Mouse (Mus musculus): ENCODE data around the gene Gapvd1. TPM values are rescaled to one million over a fixed set of nuclear protein-coding genes. Genes with fewer than 3 reads are reported as not detected.
"Not testable (repeated sequence)": the region's sequence is repeated elsewhere in the genome, so short reads cannot be mapped to it uniquely, and the experiment has no call there.

Gene Gapvd1
- polyA plus RNA-seq (2015; fragmentation: Nextera tagmentation; extraction: Ambion mirVana), result 79.9 and 89.4 TPM in 2 replicates

- peak within 1 kb of the TSS; percentile 100 for H3K9ac ChIP-seq
- under 1% methylated on average over 14 of the region's 14 CpGs for WGBS (ENCODE audit: insufficient replicate concordance)
- H3K27ac ChIP-seq (replicated peaks), result peak within 1 kb of the TSS; percentile 98
- peaks cover 4% of the 10 kb centered on the region; the same call in 1 of the 2 replicates for H3K36me3 ChIP-seq (replicated peaks)
- H3K9me3 ChIP-seq (replicated peaks), result no peaks in the 10 kb centered on the region
- peak within 1 kb of the TSS; percentile 76 for H3K4me2 ChIP-seq
- peak within 1 kb of the TSS; percentile 98 for H3K4me3 ChIP-seq (replicated peaks)
- peaks cover 5% of the 10 kb centered on the region; the same call in 1 of the 2 replicates for H3K27me3 ChIP-seq
- ATAC-seq (ENCODE audit: insufficient read depth), result no peak
- H3K4me1 ChIP-seq (replicated peaks), result peaks cover 41% of the 10 kb centered on the region
Observed at GRCm38 (mm10) chr2:34754551-34755358, at the start of gene Gapvd1. Gene Gapvd1 (minus strand): TSS chr2:34755232.

- WGBS (ENCODE audit: insufficient replicate concordance), result 21% methylated on average over 1 of the region's 1 CpGs
- no peaks in the 10 kb centered on the region for H3K27me3 ChIP-seq
- H3K4me2 ChIP-seq, result peak overlapping the region; percentile 72
- H3K27ac ChIP-seq (replicated peaks), result peak overlapping the region; percentile 90
- peak; percentile 66 for ATAC-seq (ENCODE audit: insufficient read depth)
- peaks cover 79% of the 10 kb centered on the region for H3K4me1 ChIP-seq (replicated peaks)
- peak overlapping the region; percentile 50; the same call in 1 of the 2 replicates for H3K9ac ChIP-seq
- no peaks in the 10 kb centered on the region for H3K9me3 ChIP-seq (replicated peaks)
- peaks cover 46% of the 10 kb centered on the region for H3K36me3 ChIP-seq (replicated peaks)
- peak overlapping the region; percentile 77 for H3K4me3 ChIP-seq (replicated peaks)
Observed at GRCm38 (mm10) chr2:34804815-34805214, 49.8 kb upstream of the Gapvd1 start.

- whole genome bisulfite sequencing (ENCODE audit: insufficient replicate concordance), result 85% methylated on average over 2 of the region's 2 CpGs
Observed at GRCm38 (mm10) chr2:34804172-34804571, 49.1 kb upstream of the Gapvd1 start.

GRCm38 (mm10) chr2:34803746-34804145, 48.7 kb upstream of the Gapvd1 start:
- no peak for ATAC-seq (ENCODE audit: insufficient read depth)
- Histone ChIP-seq H3K9ac (peak overlapping the region; percentile 33), H3K36me3 (replicated peaks) (peaks cover 36% of the 10 kb centered on the region), H3K27ac (replicated peaks) (peak overlapping the region; percentile 90), H3K27me3 (no peaks in the 10 kb centered on the region), H3K4me2 (peak overlapping the region; percentile 72), H3K9me3 (replicated peaks) (no peaks in the 10 kb centered on the region), H3K4me3 (replicated peaks) (peak overlapping the region; percentile 77), H3K4me1 (replicated peaks) (peaks cover 75% of the 10 kb centered on the region)
- WGBS (ENCODE audit: insufficient replicate concordance), result 76% methylated on average over 3 of the region's 3 CpGs

More at GRCm38 (mm10) chr2:34804172-34804571, 49.1 kb upstream of the Gapvd1 start:
- Histone ChIP-seq H3K27me3 (no peaks in the 10 kb centered on the region), H3K9ac (peak overlapping the region; percentile 50), H3K27ac (replicated peaks) (peak overlapping the region; percentile 90), H3K4me3 (replicated peaks) (peak overlapping the region; percentile 77), H3K4me1 (replicated peaks) (peaks cover 75% of the 10 kb centered on the region), H3K9me3 (replicated peaks) (no peaks in the 10 kb centered on the region), H3K36me3 (replicated peaks) (peaks cover 40% of the 10 kb centered on the region), H3K4me2 (peak overlapping the region; percentile 72)
- no peak for ATAC-seq (ENCODE audit: insufficient read depth)

DNA sequence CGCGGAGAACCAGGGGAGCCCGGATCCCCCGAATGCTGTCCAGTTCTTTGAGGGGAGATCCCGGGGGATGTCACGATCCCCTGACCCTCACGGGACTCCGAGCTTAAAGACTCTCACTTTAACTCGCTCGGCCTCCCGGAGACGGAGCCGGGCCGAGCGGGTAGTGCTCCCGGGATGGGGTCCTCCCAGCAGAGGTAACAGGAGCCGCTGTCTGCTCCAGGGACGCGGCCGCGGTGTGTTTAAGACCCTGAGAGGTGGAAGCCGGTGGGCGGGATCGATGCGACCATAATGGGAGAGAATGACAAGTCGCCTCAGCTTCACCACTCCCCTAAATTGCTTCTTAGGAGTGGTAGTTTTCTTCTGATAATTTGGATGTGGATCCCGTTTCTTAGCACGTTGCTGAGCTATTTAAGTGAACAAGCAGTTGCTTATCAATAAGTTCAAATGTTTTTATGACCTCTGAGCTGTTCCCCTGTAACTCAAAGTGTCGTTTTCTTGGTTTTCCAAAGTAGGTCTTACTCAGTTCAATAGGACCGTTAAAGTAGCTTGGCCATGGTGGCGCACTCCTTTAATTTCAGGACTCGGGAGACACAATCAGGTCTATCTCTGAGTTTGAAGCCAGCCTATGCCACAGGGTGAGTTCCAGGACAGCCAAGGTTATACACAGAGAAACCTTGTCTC, 47.7 kb upstream of the Gapvd1 start:
- H3K4me1 ChIP-seq (replicated peaks), result peaks cover 76% of the 10 kb centered on the region
- 0% methylated on average over 27 of the region's 32 CpGs for WGBS (ENCODE audit: insufficient replicate concordance)

GRCm38 (mm10) chr2:34801516-34802482, 46.8 kb upstream of the Gapvd1 start:
- Histone ChIP-seq H3K27ac (replicated peaks) (peak overlapping the region; percentile 95), H3K4me2 (peak overlapping the region; percentile 72), H3K4me1 (replicated peaks) (peaks cover 68% of the 10 kb centered on the region), H3K36me3 (replicated peaks) (peaks cover 20% of the 10 kb centered on the region), H3K4me3 (replicated peaks) (peak overlapping the region; percentile 77), H3K9ac (peak overlapping the region; percentile 89), H3K27me3 (no peaks in the 10 kb centered on the region), H3K9me3 (replicated peaks) (no peaks in the 10 kb centered on the region)
- ATAC-seq (ENCODE audit: insufficient read depth), result peak; percentile 80
- 6% methylated on average over 39 of the region's 39 CpGs for WGBS (ENCODE audit: insufficient replicate concordance)

More for the DNA sequence above, 47.7 kb upstream of the Gapvd1 start:
- Histone ChIP-seq H3K27ac (replicated peaks) (peak overlapping the region; percentile 95), H3K36me3 (replicated peaks) (peaks cover 26% of the 10 kb centered on the region), H3K4me2 (peak overlapping the region; percentile 72), H3K4me3 (replicated peaks) (peak overlapping the region; percentile 77), H3K9ac (peak overlapping the region; percentile 89)
- peak; percentile 41 for ATAC-seq (ENCODE audit: insufficient read depth)
- not testable (repeated sequence) for H3K9me3 ChIP-seq (replicated peaks); H3K27me3 ChIP-seq

GRCm38 (mm10) chr2:34800371-34800770, 45.3 kb upstream of the Gapvd1 start:
- Histone ChIP-seq H3K4me2 (peak overlapping the region; percentile 84), H3K36me3 (replicated peaks) (peaks cover 15% of the 10 kb centered on the region), H3K4me1 (replicated peaks) (peaks cover 54% of the 10 kb centered on the region), H3K9me3 (replicated peaks) (no peaks in the 10 kb centered on the region), H3K4me3 (replicated peaks) (peak overlapping the region; percentile 79), H3K27me3 (no peaks in the 10 kb centered on the region), H3K27ac (replicated peaks) (peak overlapping the region; percentile 86), H3K9ac (peak overlapping the region; percentile 78)
- ATAC-seq (ENCODE audit: insufficient read depth), result no peak
- 31% methylated on average over 7 of the region's 7 CpGs for WGBS (ENCODE audit: insufficient replicate concordance)

DNA sequence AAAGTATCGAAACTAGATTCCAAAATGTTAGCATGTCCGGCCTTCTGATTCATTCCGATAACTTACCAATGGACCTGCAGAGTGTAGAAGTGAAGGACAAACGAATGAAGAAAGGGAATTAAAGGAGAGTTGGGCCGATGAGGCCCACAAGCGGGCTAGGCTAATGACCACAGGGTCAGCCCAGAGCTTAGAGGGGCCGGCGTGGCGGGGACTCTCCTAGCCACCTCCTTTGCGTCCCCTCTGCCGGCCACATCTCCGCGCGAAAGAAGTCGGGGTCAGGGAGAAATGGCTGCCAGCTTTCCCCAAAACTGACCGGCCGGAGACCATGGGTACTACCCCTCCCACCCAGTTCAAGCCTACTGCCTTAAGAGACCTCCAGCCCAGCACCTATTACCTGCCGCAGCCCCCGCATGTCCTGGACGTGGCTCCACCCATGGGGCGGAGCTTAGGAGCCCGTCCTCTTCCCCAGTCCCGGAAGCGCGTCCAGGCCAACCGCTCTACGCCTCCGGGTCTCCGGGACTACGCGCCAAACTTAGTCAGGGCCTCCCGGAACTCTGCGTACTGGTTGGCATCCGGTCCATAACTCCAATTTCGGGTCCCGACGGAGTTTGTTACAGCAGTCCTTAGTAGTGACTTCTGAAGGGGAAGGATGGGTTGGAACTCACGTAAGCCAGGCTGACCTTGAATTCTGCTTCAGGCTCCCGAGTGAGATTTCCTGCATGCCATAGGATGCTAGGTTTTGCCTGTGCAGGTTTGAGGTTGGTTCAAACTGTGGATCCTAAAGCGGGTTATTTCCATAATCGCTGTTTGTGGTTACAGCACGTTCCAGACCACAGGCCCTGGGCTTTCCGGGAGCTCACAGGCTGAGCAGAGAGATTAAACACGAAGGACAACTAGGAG, 44.6 kb upstream of the Gapvd1 start, which contains the start of gene Rabepk:
Gene Rabepk, minus strand, starts transcription at position 556 of the 900 bp plus-strand sequence.
- under 1% methylated on average over 44 of the region's 44 CpGs for WGBS (ENCODE audit: insufficient replicate concordance)
- peaks cover 22% of the 10 kb centered on the region for H3K36me3 ChIP-seq (replicated peaks)
- peak within 1 kb of the TSS; percentile 84 for H3K4me2 ChIP-seq
- H3K27ac ChIP-seq (replicated peaks), result peak within 1 kb of the TSS; percentile 86
- H3K9me3 ChIP-seq (replicated peaks), result no peaks in the 10 kb centered on the region
- peaks cover 48% of the 10 kb centered on the region for H3K4me1 ChIP-seq (replicated peaks)
- H3K4me3 ChIP-seq (replicated peaks), result peak within 1 kb of the TSS; percentile 79
- H3K27me3 ChIP-seq, result no peaks in the 10 kb centered on the region
- H3K9ac ChIP-seq, result peak within 1 kb of the TSS; percentile 78
- peak; percentile 75 for ATAC-seq (ENCODE audit: insufficient read depth)

DNA sequence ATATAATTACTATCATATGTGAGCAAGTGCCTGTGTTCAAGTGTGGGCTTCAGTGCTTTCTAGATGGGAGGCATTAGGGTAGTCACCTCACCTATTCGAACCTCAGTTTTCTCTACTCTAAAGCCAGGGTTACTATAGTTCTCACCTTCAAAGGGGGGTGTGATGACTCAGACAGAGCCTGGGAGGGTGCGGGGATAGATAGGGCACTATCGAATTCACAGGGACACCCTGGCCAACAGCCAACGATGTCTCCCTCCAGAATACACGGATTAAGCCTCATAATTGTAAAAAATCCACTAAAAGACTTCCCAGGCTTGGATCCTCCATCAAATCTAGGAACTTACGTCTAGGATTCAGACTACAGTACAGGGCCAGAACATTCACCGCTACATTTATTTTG, 40.4 kb upstream of the Gapvd1 start:
- Histone ChIP-seq H3K4me3 (replicated peaks) (no peak overlapping the region), H3K36me3 (replicated peaks) (peaks cover 33% of the 10 kb centered on the region), H3K4me1 (replicated peaks) (peaks cover 26% of the 10 kb centered on the region), H3K27me3 (no peaks in the 10 kb centered on the region), H3K9ac (no peak overlapping the region), H3K4me2 (no peak overlapping the region), H3K9me3 (replicated peaks) (no peaks in the 10 kb centered on the region), H3K27ac (replicated peaks) (0 out of 2 replicates have a peak overlapping the region, but pooled peaks have one; percentile 5)
- 80% methylated on average over 7 of the region's 7 CpGs for WGBS (ENCODE audit: insufficient replicate concordance)
- no peak for ATAC-seq (ENCODE audit: insufficient read depth)

All from liver, embryonic 15.5 days (tissue).